Mouse (Mus musculus) limb, embryonic 10.5 days (tissue): ENCODE results near the gene Pet100. TPM values are rescaled to one million over a fixed set of nuclear protein-coding genes. Genes with fewer than 3 reads are reported as not detected.

ENCODE experiments used
- DNase-seq: peaks from one replicate; pipeline ENCODE4 v3.0.0-alpha.2; 2017; ENCODE audit warnings: low spot score
- H3K27ac ChIP-seq: fragments of 300-500 bp; sonication (generic); 2 replicates; pipeline ENCODE4 v1.5.1; 2016; ENCODE audit warnings: mild to moderate bottlenecking
- H3K27me3 ChIP-seq: fragments of 300-500 bp; sonication (generic); 2 replicates; pipeline ENCODE4 v1.6.1; 2016; ENCODE audit warnings: low read depth, mild to moderate bottlenecking; ENCODE audit not compliant: poor library complexity, severe bottlenecking
- H3K36me3 ChIP-seq: fragments of 300-500 bp; sonication (generic); 2 replicates; pipeline ENCODE4 v1.6.1; 2016; ENCODE audit warnings: mild to moderate bottlenecking, moderate library complexity
- H3K4me1 ChIP-seq: fragments of 300-500 bp; sonication (generic); 2 replicates; pipeline ENCODE4 v1.6.1; 2016
- H3K4me3 ChIP-seq: fragments of 300-500 bp; sonication (generic); 2 replicates; pipeline ENCODE4 v1.5.1; 2016; ENCODE audit warnings: mild to moderate bottlenecking, moderate library complexity
- H3K9me3 ChIP-seq: fragments of 300-500 bp; sonication (generic); replicated peaks from 2 replicates; pipeline ENCODE4 v1.6.1; 2016; ENCODE audit warnings: mild to moderate bottlenecking
- WGBS: fragments of 180-500 bp; shearing (Covaris S2); methylation state at CpG from one replicate; pipeline ENCODE4 v1.1.7; 2016; 5-methylcytosine and 5-hydroxymethylcytosine counted together
- polyA plus RNA-seq: library from polyadenylated mRNA; unstranded; fragments of >200 nt; fragmentation: Nextera tagmentation; extraction: Ambion mirVana; gene quantifications from 2 replicates; pipeline ENCODE4 v1.2.1, GENCODE M21; 2016

Gene Pet100
- polyA plus RNA-seq, 1 experiment from 2014 or later: 92.1 TPM

DNA sequence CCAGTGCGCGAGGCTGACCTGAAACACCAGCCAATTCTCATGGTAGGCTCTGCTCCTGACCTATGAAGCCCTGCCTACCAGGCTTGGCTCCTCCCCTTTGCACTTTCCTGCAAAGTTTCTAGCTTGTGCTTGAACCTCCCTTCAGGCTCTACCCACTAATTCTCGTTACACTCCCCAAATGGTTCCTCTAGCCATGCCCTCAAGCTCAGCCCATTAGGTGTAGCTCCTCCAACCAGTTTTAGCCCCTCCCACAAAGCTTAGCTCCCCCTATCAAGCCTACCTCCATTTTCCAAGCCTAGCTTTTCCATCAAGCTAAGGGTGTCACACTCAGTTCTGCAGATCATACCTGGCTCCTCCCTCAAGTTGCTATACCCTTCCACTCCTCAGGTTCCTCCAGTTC, 23.3 kb upstream of the Pet100 start:
- Histone ChIP-seq H3K27me3 (no peaks in the 10 kb centered on the region), H3K4me1 (no peaks in the 10 kb centered on the region), H3K9me3 (no peaks in the 10 kb centered on the region), H3K27ac (no peak overlapping the region), H3K36me3 (peaks cover 8% of the 10 kb centered on the region; the same call in 1 of the 2 replicates), H3K4me3 (no peak overlapping the region)
- 60% methylated on average over 3 of the region's 3 CpGs for WGBS
- no peak for DNase-seq

DNA sequence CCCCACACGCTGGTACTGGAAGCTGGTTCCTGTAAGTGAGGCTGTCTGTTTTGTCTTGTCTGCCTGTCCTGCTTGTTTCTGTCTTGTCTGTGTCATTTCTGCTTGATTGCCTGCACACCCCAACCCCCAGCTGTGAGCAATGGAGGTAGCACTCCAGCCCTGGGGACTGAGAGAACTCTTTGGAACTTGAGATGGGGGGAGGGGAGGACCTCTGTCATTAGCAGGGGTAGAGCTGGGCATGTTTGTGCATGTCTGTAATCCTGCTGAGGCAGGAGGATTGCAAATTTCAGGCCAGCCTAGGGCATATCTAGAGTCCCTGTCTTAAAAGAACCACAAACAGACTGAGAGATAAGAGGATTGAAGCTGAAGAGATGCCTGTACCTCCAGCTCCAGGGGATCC, 22.1 kb upstream of the Pet100 start:
- no peak overlapping the region for H3K4me3 ChIP-seq
- 74% methylated on average over 1 of the region's 1 CpGs for WGBS
- no peaks in the 10 kb centered on the region for H3K27me3 ChIP-seq
- DNase-seq: no peak
- no peak overlapping the region for H3K27ac ChIP-seq
- no peaks in the 10 kb centered on the region for H3K9me3 ChIP-seq
- H3K36me3 ChIP-seq: peaks cover 13% of the 10 kb centered on the region; the same call in 1 of the 2 replicates
- H3K4me1 ChIP-seq: no peaks in the 10 kb centered on the region

DNA sequence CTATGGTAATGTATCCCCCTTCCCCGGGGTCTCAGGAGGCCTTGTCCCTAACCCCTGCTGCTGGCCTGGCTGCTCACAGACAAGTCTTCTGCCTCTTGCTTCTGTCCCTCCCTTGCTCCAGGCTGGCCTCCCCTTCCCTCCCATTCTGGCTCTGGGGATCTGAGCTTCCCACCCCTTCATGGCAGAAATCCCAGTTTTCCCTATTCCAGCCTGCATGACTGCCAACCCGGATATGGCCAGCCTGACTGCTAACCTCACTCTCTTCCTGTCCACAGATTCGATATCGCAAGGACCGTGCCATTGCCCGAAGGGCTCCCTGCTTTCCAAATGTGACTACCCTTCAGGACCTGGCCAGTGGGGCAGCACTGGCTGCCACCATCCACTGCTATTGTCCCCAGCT, 20.9 kb upstream of the Pet100 start:
- no peak for DNase-seq
- Histone ChIP-seq H3K27me3 (no peaks in the 10 kb centered on the region), H3K36me3 (peaks cover 21% of the 10 kb centered on the region), H3K9me3 (no peaks in the 10 kb centered on the region), H3K4me1 (no peaks in the 10 kb centered on the region), H3K27ac (no peak overlapping the region), H3K4me3 (no peak overlapping the region)
- WGBS: 84% methylated on average over 6 of the region's 6 CpGs

DNA sequence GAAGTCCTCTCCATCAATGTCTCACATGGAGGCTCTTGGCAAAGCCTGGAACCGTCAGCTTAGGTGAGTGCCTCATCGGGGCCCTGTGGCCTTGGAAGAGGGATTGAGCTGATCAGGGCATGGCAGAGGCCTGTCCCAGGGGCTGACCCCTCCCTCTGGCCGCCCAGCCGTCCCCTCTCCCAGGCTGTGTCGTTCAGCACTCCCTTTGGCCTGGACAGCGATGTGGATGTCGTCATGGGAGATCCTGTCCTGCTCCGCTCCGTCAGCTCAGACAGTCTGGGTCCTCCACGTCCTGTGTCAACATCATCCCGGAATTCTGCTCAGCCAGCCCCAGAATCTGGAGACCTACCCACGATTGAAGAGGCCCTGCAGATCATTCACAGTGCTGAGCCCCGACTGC, 17.9 kb upstream of the Pet100 start:
- WGBS: 81% methylated on average over 13 of the region's 13 CpGs
- H3K4me1 ChIP-seq: no peaks in the 10 kb centered on the region
- H3K4me3 ChIP-seq: no peak overlapping the region
- no peak for DNase-seq
- H3K27ac ChIP-seq: no peak overlapping the region
- H3K36me3 ChIP-seq: peaks cover 43% of the 10 kb centered on the region
- no peaks in the 10 kb centered on the region for H3K9me3 ChIP-seq
- H3K27me3 ChIP-seq: no peaks in the 10 kb centered on the region

DNA sequence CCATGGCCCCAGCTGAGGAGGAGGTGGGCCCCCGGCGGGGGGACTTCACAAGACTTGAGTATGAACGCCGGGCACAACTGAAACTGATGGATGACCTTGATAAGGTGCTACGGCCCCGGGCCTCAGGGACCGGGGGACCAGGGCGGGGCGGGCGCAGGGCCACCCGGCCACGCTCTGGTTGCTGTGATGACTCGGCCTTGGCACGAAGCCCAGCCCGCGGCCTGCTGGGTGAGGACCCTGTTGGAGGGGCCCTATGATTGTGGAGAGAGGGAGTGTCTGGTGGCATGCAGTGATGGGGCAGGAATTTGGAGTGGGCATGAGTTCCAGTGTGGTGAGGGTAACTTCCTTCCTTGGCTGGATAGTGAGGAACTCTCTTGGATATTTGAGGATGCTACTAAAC, 14.8 kb upstream of the Pet100 start:
- no peak overlapping the region for H3K4me3 ChIP-seq
- H3K9me3 ChIP-seq: no peaks in the 10 kb centered on the region
- WGBS: 89% methylated on average over 16 of the region's 16 CpGs
- DNase-seq: no peak
- no peak overlapping the region for H3K27ac ChIP-seq
- H3K36me3 ChIP-seq: peaks cover 71% of the 10 kb centered on the region
- no peaks in the 10 kb centered on the region for H3K4me1 ChIP-seq
- no peaks in the 10 kb centered on the region for H3K27me3 ChIP-seq

DNA sequence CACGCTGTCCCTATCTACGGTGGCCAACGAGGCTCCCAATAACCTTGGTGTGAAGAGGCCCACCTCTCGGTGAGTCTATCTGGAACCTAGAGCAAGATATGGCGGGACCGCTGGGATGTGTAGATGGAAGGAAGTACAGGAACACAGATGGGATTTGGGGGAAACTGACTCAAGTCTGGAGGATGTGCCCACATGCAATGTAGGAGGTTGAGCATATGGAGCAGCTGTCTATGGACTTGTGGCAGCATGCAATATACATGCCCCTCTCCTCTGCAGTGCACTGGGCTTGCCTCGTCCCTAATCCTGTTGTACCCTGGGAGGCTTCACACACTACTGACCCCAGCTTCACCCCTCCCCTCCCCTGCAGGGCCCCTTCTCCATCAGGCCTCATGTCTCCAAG, 13.5 kb upstream of the Pet100 start:
- Histone ChIP-seq H3K27ac (no peak overlapping the region), H3K4me1 (no peaks in the 10 kb centered on the region), H3K4me3 (no peak overlapping the region), H3K36me3 (peaks cover 83% of the 10 kb centered on the region), H3K9me3 (no peaks in the 10 kb centered on the region), H3K27me3 (no peaks in the 10 kb centered on the region)
- no peak for DNase-seq
- WGBS: 91% methylated on average over 7 of the region's 7 CpGs

DNA sequence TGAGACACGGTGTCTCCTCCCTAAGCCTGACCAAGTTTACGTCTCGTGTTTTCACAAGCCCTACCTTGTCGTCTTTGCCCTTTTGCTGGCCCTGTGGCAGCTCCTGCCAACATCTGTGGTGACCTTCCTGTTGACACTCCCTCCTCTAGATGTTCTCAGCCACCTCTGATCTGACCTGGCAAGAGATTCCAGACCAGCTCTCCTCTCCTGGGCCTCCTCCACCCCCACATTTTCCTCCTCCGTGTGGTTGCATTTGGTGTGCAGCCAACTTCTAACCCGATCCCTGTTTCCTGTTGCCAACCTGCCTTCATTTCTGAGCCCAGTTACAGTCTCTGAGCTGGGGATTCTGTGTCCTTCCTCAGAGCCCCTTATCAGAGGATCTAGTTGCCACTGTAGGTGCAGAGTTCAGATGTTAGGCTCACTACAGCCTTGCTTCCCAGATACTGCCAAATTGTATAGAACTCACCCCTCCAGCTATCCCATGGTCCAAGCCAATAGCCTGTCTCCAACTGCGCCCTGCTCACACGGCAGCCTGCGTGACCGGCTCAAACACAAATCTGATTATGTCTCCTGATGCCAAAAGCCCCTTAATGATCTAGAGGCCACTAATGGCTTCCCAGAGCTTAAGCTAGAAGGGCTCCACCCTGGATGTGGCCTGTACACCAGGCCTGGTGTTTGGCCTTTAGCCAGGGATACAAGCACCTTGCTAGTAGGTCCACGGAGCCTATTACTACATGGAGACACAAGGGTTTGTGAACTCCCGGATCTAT, 12.1 kb upstream of the Pet100 start:
- H3K9me3 ChIP-seq: no peaks in the 10 kb centered on the region
- no peak overlapping the region for H3K27ac ChIP-seq
- no peaks in the 10 kb centered on the region for H3K4me1 ChIP-seq
- no peak for DNase-seq
- H3K4me3 ChIP-seq: no peak overlapping the region
- peaks cover 91% of the 10 kb centered on the region for H3K36me3 ChIP-seq
- 88% methylated on average over 12 of the region's 12 CpGs for WGBS
- no peaks in the 10 kb centered on the region for H3K27me3 ChIP-seq

DNA sequence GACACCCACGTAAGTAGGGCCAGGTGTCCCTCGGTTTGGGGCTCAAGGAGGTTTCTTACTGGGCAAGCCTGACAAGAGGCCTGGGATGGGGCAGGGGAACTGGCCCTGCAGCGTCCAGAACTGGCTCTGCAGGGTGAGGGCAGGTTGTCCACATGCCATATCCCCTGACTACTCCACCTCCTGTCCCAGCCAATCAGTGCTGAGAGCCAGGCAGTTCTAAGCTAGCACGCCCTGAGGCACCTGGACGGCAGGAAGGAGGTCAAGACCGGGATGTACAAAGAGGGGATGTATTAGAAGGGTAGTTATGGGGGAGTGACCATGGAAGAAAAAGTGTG, 11.6 kb upstream of the Pet100 start:
- Histone ChIP-seq H3K36me3 (peaks cover 91% of the 10 kb centered on the region), H3K27me3 (no peaks in the 10 kb centered on the region), H3K9me3 (no peaks in the 10 kb centered on the region), H3K4me3 (no peak overlapping the region), H3K27ac (no peak overlapping the region), H3K4me1 (no peaks in the 10 kb centered on the region)
- no peak for DNase-seq
- 86% methylated on average over 6 of the region's 6 CpGs for WGBS

DNA sequence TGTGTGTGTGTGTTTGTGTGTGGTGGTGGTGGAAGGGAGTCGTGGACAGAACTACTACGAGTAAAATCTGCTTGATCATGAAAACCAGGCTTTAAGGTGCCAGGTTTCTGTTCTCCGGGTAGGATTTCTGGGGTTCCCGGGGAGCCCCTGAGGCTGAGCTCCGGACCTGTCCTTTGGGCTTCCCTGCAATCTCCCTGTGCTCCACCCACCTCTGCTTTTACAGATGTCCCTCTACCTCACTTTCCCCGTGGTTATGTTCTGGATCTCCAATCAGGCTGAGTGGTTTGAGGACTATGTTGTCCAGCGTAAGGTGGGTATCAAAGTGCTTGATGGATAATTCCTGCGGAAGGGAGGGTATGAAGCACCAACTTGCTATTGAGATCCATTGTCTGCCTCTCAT, 771 bp downstream of the Pet100 start:
- Histone ChIP-seq H3K36me3 (peaks cover 18% of the 10 kb centered on the region), H3K4me1 (peaks cover 15% of the 10 kb centered on the region), H3K27ac (0 out of 2 replicates have a peak overlapping the region, but pooled peaks have one; percentile 19), H3K4me3 (peak overlapping the region; percentile 81), H3K27me3 (no peaks in the 10 kb centered on the region), H3K9me3 (no peaks in the 10 kb centered on the region)
- DNase-seq: no peak
- WGBS: 62% methylated on average over 8 of the region's 8 CpGs

DNA sequence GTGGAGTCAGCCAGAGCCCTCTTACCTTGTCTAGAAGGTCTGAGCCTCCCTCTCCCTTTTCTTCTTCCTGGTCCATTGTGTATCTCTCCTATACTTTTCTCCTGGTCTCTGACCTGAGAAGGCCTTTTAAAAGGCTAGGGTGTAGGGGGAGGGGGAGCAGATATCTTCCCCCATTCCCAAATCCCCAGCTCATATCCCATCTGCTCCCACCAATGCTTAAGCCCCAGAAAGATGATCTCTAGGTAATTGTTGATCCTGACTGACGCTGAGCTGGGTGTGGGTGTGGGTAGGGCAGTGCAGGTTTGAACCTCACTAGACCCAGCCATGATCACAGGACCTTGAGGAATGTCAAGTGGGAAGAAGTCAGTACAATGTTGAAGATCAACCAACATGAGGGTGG, 4.1 kb downstream of the Pet100 start, which contains the start of gene Pcp2:
TSS of gene Pcp2 (minus strand) at position 101 of the 400 bp plus-strand sequence.
- Histone ChIP-seq H3K9me3 (no peaks in the 10 kb centered on the region), H3K4me1 (peaks cover 6% of the 10 kb centered on the region), H3K27me3 (peaks cover 19% of the 10 kb centered on the region), H3K27ac (no peak within 1 kb of the TSS), H3K4me3 (no peak within 1 kb of the TSS), H3K36me3 (no peaks in the 10 kb centered on the region)
- no peak for DNase-seq
- 72% methylated on average over 1 of the region's 1 CpGs for WGBS

DNA sequence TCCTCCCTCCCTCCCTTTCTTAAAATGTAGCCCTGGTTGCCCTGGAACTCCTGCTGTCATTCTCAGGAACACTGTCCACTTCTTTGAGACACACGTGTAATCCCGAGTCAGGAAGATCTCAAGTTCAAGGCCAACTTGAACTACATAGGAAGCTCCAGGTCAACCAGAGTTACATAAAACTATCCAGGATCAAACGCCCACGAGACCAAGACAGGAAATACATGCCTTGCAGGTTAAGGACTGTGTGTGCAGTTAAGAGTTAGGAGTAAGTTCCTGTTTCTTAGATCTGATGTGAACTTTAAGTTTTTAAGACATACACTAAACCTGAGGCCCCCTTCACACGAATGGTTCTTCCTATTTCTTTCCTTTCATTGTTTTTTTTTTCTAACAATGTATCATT, 5.6 kb downstream of the Pet100 start:
- no peak overlapping the region for H3K27ac ChIP-seq
- H3K4me1 ChIP-seq: peaks cover 15% of the 10 kb centered on the region
- no peak for DNase-seq
- 74% methylated on average over 5 of the region's 5 CpGs for WGBS
- no peaks in the 10 kb centered on the region for H3K9me3 ChIP-seq
- no peak overlapping the region for H3K4me3 ChIP-seq
- peaks cover 26% of the 10 kb centered on the region for H3K27me3 ChIP-seq
- H3K36me3 ChIP-seq: no peaks in the 10 kb centered on the region

DNA sequence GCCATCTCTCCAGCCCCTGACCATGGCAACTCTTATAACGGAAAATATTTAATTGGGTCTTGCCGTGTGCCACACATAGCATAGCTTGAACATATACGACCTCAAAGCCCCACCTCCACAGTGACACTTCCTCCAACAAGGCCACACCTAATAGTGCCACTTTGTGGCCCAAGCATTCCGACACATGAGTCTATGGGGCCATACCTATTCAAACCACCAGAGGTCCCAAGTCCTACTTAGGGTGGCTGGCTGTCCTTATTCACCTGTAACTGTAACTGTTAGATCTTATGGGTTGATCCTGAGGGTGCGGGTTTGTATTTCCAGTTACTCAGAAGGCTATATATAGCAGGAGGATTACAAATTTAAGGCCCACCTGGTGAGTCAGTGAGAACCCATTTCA, 6.7 kb downstream of the Pet100 start:
- WGBS: 33% methylated on average over 5 of the region's 5 CpGs
- Histone ChIP-seq H3K4me1 (peaks cover 12% of the 10 kb centered on the region; the same call in 1 of the 2 replicates), H3K27ac (no peak overlapping the region), H3K9me3 (no peaks in the 10 kb centered on the region), H3K27me3 (peaks cover 26% of the 10 kb centered on the region), H3K36me3 (no peaks in the 10 kb centered on the region), H3K4me3 (no peak overlapping the region)
- DNase-seq: no peak

DNA sequence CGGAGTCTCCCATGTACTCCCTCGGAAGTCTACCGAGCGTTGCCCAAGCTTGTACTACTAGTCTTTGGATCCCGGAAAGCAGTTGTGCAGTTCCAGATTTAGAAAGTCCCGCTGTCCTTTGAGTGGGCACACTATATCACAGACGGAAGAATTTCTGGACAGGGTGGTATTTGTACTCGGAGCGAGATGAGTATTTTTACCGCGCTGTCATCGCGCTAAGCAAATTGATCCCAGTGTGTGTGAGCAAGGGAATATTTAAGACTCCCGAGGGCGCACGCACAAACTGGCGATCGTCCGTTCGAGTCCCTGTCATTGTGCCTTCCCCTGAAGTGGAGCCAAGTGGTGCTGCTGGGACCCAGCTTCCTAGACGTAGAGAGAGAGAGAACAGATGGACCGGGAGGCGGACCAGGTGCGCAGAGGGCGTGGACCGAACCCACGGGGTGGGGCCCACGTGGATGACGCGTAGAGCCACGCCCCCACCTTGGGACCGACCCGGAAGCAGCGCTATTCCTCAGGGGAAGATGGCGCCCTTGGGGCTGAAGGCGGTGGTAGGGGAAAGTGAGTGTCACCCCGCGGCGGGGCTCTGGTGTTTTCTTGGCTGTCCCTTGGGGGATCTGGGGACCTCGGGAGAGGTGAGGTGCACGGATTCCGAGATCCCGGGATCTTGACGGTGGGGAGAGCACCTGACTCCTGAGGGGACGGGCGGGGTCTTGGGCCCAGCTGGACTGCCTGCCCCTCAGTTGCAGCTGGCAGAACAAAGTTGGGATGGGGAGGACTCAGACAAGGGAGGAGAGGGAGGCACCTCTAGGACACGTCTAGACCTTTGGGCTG, 9.5 kb downstream of the Pet100 start, which contains the start of gene Stxbp2:
TSS of gene Stxbp2 (plus strand) at position 309 of the 831 bp plus-strand sequence.
- peak within 1 kb of the TSS; percentile 60 for H3K4me3 ChIP-seq
- H3K9me3 ChIP-seq: no peaks in the 10 kb centered on the region
- peaks cover 12% of the 10 kb centered on the region; the same call in 1 of the 2 replicates for H3K4me1 ChIP-seq
- peak within 1 kb of the TSS; percentile 51; the same call in 1 of the 2 replicates for H3K27ac ChIP-seq
- H3K27me3 ChIP-seq: peaks cover 26% of the 10 kb centered on the region
- 8% methylated on average over 47 of the region's 47 CpGs for WGBS
- H3K36me3 ChIP-seq: 0 out of 2 replicates have a peak, but pooled peaks cover 3% of the 10 kb centered on the region
- peak; percentile 72 for DNase-seq
